Mouse (Mus musculus) C3H10T1/2 (cell line): ENCODE results near the gene Syne2. TPM values are rescaled to one million over a fixed set of nuclear protein-coding genes. Genes with fewer than 3 reads are reported as not detected.

Experiments used
- polyA plus RNA-seq, 2 experiments: library from polyadenylated mRNA; unstranded; fragments of >200 nt; fragmentation: generic; extraction: Trizol; gene quantifications; one replicate each; pipeline ENCODE4 v1.2.1; 2012; ENCODE audit warnings: missing spikeins in 2 of 2

The Syne2 gene
- polyA plus RNA-seq: 1 to 10 TPM in 1 of 2 experiments, under 1 TPM in 1; 0.82 to 9.4 TPM

GRCm38 (mm10) chr12:75817959-75818452, at the start of gene Syne2:
Syne2 (plus strand) TSS chr12:75818134.

Other genes with a start within 250 kb of the Syne2 start
- 10 to 100 TPM in 1 of 2 experiments, 1 to 10 TPM in 1; 2.4 to 11.8 TPM for gene Ppp2r5e, start 221.9 kb upstream of the Syne2 start, polyA plus RNA-seq
- 10 to 100 TPM; 13.5 to 47.6 TPM for gene Wdr89, start 148.6 kb upstream of the Syne2 start, polyA plus RNA-seq
- 1 to 10 TPM; 1.2 to 9.3 TPM for gene Sgpp1, start 82.4 kb upstream of the Syne2 start, polyA plus RNA-seq